Mouse (Mus musculus): ENCODE results near the gene Catip.

DNA sequence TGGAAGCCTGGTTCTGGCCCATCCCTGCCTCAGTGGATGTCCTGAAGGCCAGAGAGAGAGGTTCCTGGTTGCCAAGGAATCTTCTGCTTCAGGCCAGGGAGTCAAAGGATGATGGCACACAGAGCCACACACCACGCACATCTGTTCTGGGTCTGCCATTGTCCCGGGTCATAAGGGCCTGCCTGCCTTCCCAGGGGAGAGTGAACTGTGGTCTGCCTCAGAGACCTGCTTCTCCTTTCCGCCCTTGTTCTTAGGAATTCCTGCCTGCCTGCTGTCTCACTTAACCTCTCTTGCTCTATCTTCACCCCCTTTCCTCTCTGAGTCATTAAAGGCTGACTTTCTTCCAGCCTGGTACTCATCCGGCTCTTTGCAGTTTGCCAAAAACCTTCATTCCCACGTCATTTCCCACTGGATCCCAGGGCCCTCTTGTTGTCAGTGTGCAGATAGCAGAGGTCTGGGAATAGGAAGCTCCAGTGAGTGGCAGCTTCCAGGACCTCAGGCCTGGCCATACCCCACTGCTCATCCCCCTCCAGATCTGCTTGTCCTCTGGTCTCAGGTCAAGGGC lies 9.3 kb upstream of the Catip start:
- TF ChIP-seq CTCF (IDR thresholded peaks at IDR 0.05; ENCODE audit: borderline replicate concordance, extremely low read depth, insufficient read depth, insufficient read length), result no peak
- TF ChIP-seq POLR2A (IDR thresholded peaks at IDR 0.05; ENCODE audit: borderline replicate concordance, extremely low read depth, insufficient read depth, insufficient read length, poor library complexity, severe bottlenecking), result no peak

Measured in brain, embryonic 14.5 days (tissue).